Mouse (Mus musculus) kidney, adult 2 months (tissue): ENCODE data around the gene Hsp90ab1.

ENCODE experiments used
- CTCF ChIP-seq: fragments of 200-500 bp; conservative IDR thresholded peaks from 2 replicates; pipeline ENCODE4 v1.5.1; 2011; ENCODE audit warnings: low read depth, mild to moderate bottlenecking, control low read depth, low read length, moderate library complexity, mixed read lengths; ENCODE audit not compliant: insufficient read depth, insufficient read length
- POLR2A ChIP-seq: fragments of 200-500 bp; IDR thresholded peaks from one replicate; pipeline ENCODE4 v1.6.1; 2011; ENCODE audit warnings: low read depth, low read length, control low read depth

DNA sequence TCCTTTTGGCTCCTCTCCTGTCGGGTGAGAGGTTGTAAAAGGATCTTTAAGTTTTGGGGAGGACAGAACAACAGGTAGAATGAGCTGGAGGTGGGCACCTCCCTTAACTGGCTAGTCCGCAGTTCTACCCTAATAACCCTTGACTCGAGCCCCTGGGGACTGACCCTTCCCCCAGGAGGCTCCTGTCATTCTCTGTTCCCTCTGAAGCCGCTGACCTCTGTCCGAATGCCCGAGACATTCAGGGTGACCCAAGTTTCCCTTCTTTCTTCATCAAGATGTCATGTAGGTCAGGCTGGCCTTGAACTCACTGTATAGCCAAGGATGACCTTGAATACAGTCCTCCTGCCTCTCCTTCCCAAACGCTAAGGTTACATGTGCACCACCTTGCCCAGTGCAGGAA is 15.3 kb upstream of the Hsp90ab1 start:
- no peak for TF ChIP-seq CTCF
- TF ChIP-seq POLR2A: no peak
